Mouse (Mus musculus): Measurements from ENCODE around the gene Zfp472. TPM values are rescaled to one million over a fixed set of nuclear protein-coding genes. Genes with fewer than 3 reads are reported as not detected.
"Not testable (repeated sequence)": the region's sequence is repeated elsewhere in the genome, so short reads cannot be mapped to it uniquely, and the experiment has no call there.

Zfp472 gene
- total and polyA plus RNA-seq, 3 experiments = 0.62 to 2.7 (median 2.3) TPM

GRCm38 (mm10) chr17:33008337-33008736 lies 42.7 kb downstream of the Zfp472 start:
- intact Hi-C loops (cut with DNase I) = no loop called here
- Histone ChIP-seq H3K4me3 (no peak overlapping the region), H3K79me2 (replicated peaks; ENCODE audit: control insufficient read depth, insufficient read depth, low read length) (no peaks in the 10 kb centered on the region), H3K4me1 (ENCODE audit: control insufficient read depth, insufficient read depth, low read length) (no peaks in the 10 kb centered on the region), H3K9ac (ENCODE audit: low read depth, low read length) (no peak overlapping the region), H3K27ac (no peak overlapping the region), H3K27me3 (ENCODE audit: control insufficient read depth, insufficient read depth, low read length) (no peaks in the 10 kb centered on the region), H3K36me3 (ENCODE audit: control insufficient read depth, insufficient read depth, low read length) (peaks cover 6% of the 10 kb centered on the region)
- TF ChIP-seq CTCF (IDR thresholded peaks at IDR 0.05) (peak; percentile 23), EP300 (IDR thresholded peaks at IDR 0.05; ENCODE audit: insufficient read depth, low read depth, low read length) (no peak), POLR2A (IDR thresholded peaks at IDR 0.05; ENCODE audit: insufficient read depth, low read depth, low read length) (no peak)
- WGBS = 44% methylated on average over 9 of the region's 9 CpGs
- no peak for DNase-seq

- H3K4me3 ChIP-seq; DNase-seq; H3K27ac ChIP-seq; H3K36me3 ChIP-seq (ENCODE audit: control insufficient read depth, insufficient read depth, low read length); H3K27me3 ChIP-seq (ENCODE audit: control insufficient read depth, insufficient read depth, low read length); H3K79me2 ChIP-seq (replicated peaks; ENCODE audit: control insufficient read depth, insufficient read depth, low read length); intact Hi-C loops (cut with DNase I); H3K9ac ChIP-seq (ENCODE audit: low read depth, low read length); H3K4me1 ChIP-seq (ENCODE audit: control insufficient read depth, insufficient read depth, low read length): not testable (repeated sequence)
Measured at GRCm38 (mm10) chr17:33020434-33020833, 54.8 kb downstream of the Zfp472 start.

Other genes starting within 250 kb of the Zfp472 start
- 10 to 100 TPM; 25.7 to 27.3 TPM for gene Zfp871, start 177.5 kb upstream of the Zfp472 start, total RNA-seq (2021)
- 8.6 and 17.5 TPM in 2 replicates for gene Zfp871, start 177.5 kb upstream of the Zfp472 start, polyA plus RNA-seq (2012; rRNA removed)
- gene Zfp811, start 155.9 kb upstream of the Zfp472 start, total RNA-seq (2021) = under 1 TPM; 0.18 to 0.23 TPM
- 0.06 and 0.32 TPM in 2 replicates for gene Zfp811, start 155.9 kb upstream of the Zfp472 start, polyA plus RNA-seq (2012; rRNA removed)
- gene Zfp799, start 135.6 kb upstream of the Zfp472 start, total RNA-seq (2021) = 10 to 100 TPM in 1 of 2 experiments, 1 to 10 TPM in 1; 9.0 to 10.6 TPM
- 2.4 and 7.7 TPM in 2 replicates for gene Zfp799, start 135.6 kb upstream of the Zfp472 start, polyA plus RNA-seq (2012; rRNA removed)
- gene Zfp870, start 74.2 kb upstream of the Zfp472 start, total RNA-seq (2021) = 1 to 10 TPM; 5.4 to 7.3 TPM
- 1.3 and 2.7 TPM in 2 replicates for gene Zfp870, start 74.2 kb upstream of the Zfp472 start, polyA plus RNA-seq (2012; rRNA removed)
- under 1 TPM in 1 of 2 experiments, not detected in 1; 0.16 TPM for gene Cyp4f14, start 48.5 kb upstream of the Zfp472 start, total RNA-seq (2021)
- 0.25 and 0.44 TPM in 2 replicates for gene Cyp4f14, start 48.5 kb upstream of the Zfp472 start, polyA plus RNA-seq (2012; rRNA removed)
- 10 to 100 TPM; 11.2 to 12.7 TPM for gene Cyp4f13, start 18.4 kb upstream of the Zfp472 start, total RNA-seq (2021)
- gene Cyp4f13, start 18.4 kb upstream of the Zfp472 start, polyA plus RNA-seq (2012; rRNA removed) = 21.1 and 22.9 TPM in 2 replicates
- 1 to 10 TPM; 6.0 to 8.7 TPM for gene Zfp952, start 27.3 kb downstream of the Zfp472 start, total RNA-seq (2021)
- 2.2 and 4.5 TPM in 2 replicates for gene Zfp952, start 27.3 kb downstream of the Zfp472 start, polyA plus RNA-seq (2012; rRNA removed)
- 1 to 10 TPM; 3.3 to 4.0 TPM for gene Zfp763, start 67.6 kb downstream of the Zfp472 start, total RNA-seq (2021)
- gene Zfp763, start 67.6 kb downstream of the Zfp472 start, polyA plus RNA-seq (2012; rRNA removed) = 0.76 and 1.6 TPM in 2 replicates
- gene 4921501E09Rik, start 102.2 kb downstream of the Zfp472 start, total RNA-seq (2021) = not detected
- gene 4921501E09Rik, start 102.2 kb downstream of the Zfp472 start, polyA plus RNA-seq (2012; rRNA removed) = not detected in 2 replicates
- gene Zfp563, start 123.5 kb downstream of the Zfp472 start, total RNA-seq (2021) = 1 to 10 TPM; 6.0 to 6.1 TPM
- gene Zfp563, start 123.5 kb downstream of the Zfp472 start, polyA plus RNA-seq (2012; rRNA removed) = 1.7 and 2.5 TPM in 2 replicates
- gene Morc2b, start 173.9 kb downstream of the Zfp472 start, total RNA-seq (2021) = under 1 TPM; 0.09 to 0.10 TPM
- gene Morc2b, start 173.9 kb downstream of the Zfp472 start, polyA plus RNA-seq (2012; rRNA removed) = 0.20 and 0.32 TPM in 2 replicates
- gene Olfr55, start 202.6 kb downstream of the Zfp472 start, total RNA-seq (2021) = not detected
- gene Olfr55, start 202.6 kb downstream of the Zfp472 start, polyA plus RNA-seq (2012; rRNA removed) = not detected in 2 replicates
- not detected for gene Olfr239, start 225.5 kb downstream of the Zfp472 start, total RNA-seq (2021)
- not detected in 2 replicates for gene Olfr239, start 225.5 kb downstream of the Zfp472 start, polyA plus RNA-seq (2012; rRNA removed)

Data from heart, adult 2 months (tissue).